Mouse (Mus musculus) small intestine, adult 2 months (tissue): ENCODE results near the gene Mrps23.

Experiments used
- CTCF ChIP-seq: fragments of 200-500 bp; IDR thresholded peaks from 2 replicates; pipeline ENCODE4 v1.5.1; 2012; ENCODE audit warnings: low read depth, mild to moderate bottlenecking, control low read depth, inconsistent platforms, low read length, moderate library complexity, mixed read lengths; ENCODE audit not compliant: insufficient replicate concordance, insufficient read length; ENCODE audit errors: extremely low read depth
- POLR2A ChIP-seq: fragments of 200-500 bp; IDR thresholded peaks from 2 replicates; pipeline ENCODE4 v1.6.1; 2012; ENCODE audit warnings: low read depth, mild to moderate bottlenecking, control low read depth, inconsistent platforms, low read length, moderate library complexity

GRCm38 (mm10) chr11:88165683-88166364 is 38.4 kb upstream of the Mrps23 start:
- TF ChIP-seq POLR2A = no peak
- no peak for TF ChIP-seq CTCF
